Mouse (Mus musculus) heart, embryonic 10.5 days (tissue): Measurements from ENCODE around the gene Gm773. TPM values are rescaled to one million over a fixed set of nuclear protein-coding genes. Genes with fewer than 3 reads are reported as not detected.
"Not testable (repeated sequence)": the region's sequence is repeated elsewhere in the genome, so short reads cannot be mapped to it uniquely, and the experiment has no call there.

Source experiments
- DNase-seq: peaks from one replicate; pipeline ENCODE4 v3.0.0-alpha.2; 2017; ENCODE audit warnings: low spot score
- H3K27ac ChIP-seq: fragments of 300-500 bp; sonication (generic); 2 replicates; pipeline ENCODE4 v1.5.1; 2016; ENCODE audit warnings: mild to moderate bottlenecking
- H3K27me3 ChIP-seq: fragments of 300-500 bp; sonication (generic); 2 replicates; pipeline ENCODE4 v1.6.1; 2016; ENCODE audit warnings: mild to moderate bottlenecking; ENCODE audit not compliant: poor library complexity, insufficient read depth, severe bottlenecking
- H3K36me3 ChIP-seq: fragments of 300-500 bp; sonication (generic); 2 replicates; pipeline ENCODE4 v1.6.1; 2016; ENCODE audit warnings: mild to moderate bottlenecking, moderate library complexity
- H3K4me1 ChIP-seq: fragments of 300-500 bp; sonication (generic); 2 replicates; pipeline ENCODE4 v1.6.1; 2016; ENCODE audit warnings: mild to moderate bottlenecking
- H3K4me3 ChIP-seq: fragments of 300-500 bp; sonication (generic); 2 replicates; pipeline ENCODE4 v1.5.1; 2016; ENCODE audit warnings: mild to moderate bottlenecking, moderate library complexity
- H3K9me3 ChIP-seq: fragments of 300-500 bp; sonication (generic); 2 replicates; pipeline ENCODE4 v1.6.1; 2016; ENCODE audit warnings: mild to moderate bottlenecking, moderate library complexity
- WGBS: fragments of 180-500 bp; shearing (Covaris S2); methylation state at CpG from one replicate; pipeline ENCODE4 v1.1.7; 2016; 5-methylcytosine and 5-hydroxymethylcytosine counted together
- polyA plus RNA-seq: library from polyadenylated mRNA; unstranded; fragments of >200 nt; fragmentation: Nextera tagmentation; extraction: Ambion mirVana; gene quantifications from 2 replicates; pipeline ENCODE4 v1.2.1, GENCODE M21; 2016

Gm773 gene
- polyA plus RNA-seq = not detected in 2 replicates

- 84% methylated on average over 8 of the region's 8 CpGs for WGBS
- H3K4me1 ChIP-seq = no peaks in the 10 kb centered on the region
Observed at GRCm38 (mm10) chrX:56212771-56213170, at the start of gene Gm773. Gm773 (minus strand) TSS chrX:56212881.

GRCm38 (mm10) chrX:56186449-56186848, 26.2 kb downstream of the Gm773 start:
- H3K36me3 ChIP-seq, H3K27ac ChIP-seq, H3K27me3 ChIP-seq, H3K4me1 ChIP-seq, DNase-seq, H3K4me3 ChIP-seq, H3K9me3 ChIP-seq: not testable (repeated sequence)
- no CpG with 5 or more reads among the region's 1 CpGs for WGBS

More at GRCm38 (mm10) chrX:56212771-56213170, at the start of gene Gm773:
- no peak for DNase-seq
- H3K4me3 ChIP-seq = no peak within 1 kb of the TSS
- no peaks in the 10 kb centered on the region for H3K36me3 ChIP-seq
- no peaks in the 10 kb centered on the region for H3K27me3 ChIP-seq
- H3K27ac ChIP-seq = no peak within 1 kb of the TSS
- no peaks in the 10 kb centered on the region for H3K9me3 ChIP-seq

- WGBS = 79% methylated on average over 2 of the region's 2 CpGs
- Histone ChIP-seq H3K27me3 (no peaks in the 10 kb centered on the region), H3K9me3 (no peaks in the 10 kb centered on the region), H3K4me3 (no peak overlapping the region), H3K27ac (no peak overlapping the region), H3K36me3 (no peaks in the 10 kb centered on the region), H3K4me1 (no peaks in the 10 kb centered on the region)
- DNase-seq = no peak
Observed at GRCm38 (mm10) chrX:56151396-56151795, 61.3 kb downstream of the Gm773 start.

Other genes with a start within 250 kb of the Gm773 start
- 2.5 and 2.6 TPM in 2 replicates for gene 3830403N18Rik, start 76.3 kb downstream of the Gm773 start, polyA plus RNA-seq
- 7.4 and 9.7 TPM in 2 replicates for gene Zfp449, start 133.5 kb upstream of the Gm773 start, polyA plus RNA-seq
- 4.5 and 6.9 TPM in 2 replicates for gene Smim10l2a, start 161.7 kb upstream of the Gm773 start, polyA plus RNA-seq
- 1.5 and 1.7 TPM in 2 replicates for gene Gm2174, start 235.1 kb upstream of the Gm773 start, polyA plus RNA-seq
- 19.3 and 23.0 TPM in 2 replicates for gene Ints6l, start 242.0 kb upstream of the Gm773 start, polyA plus RNA-seq